Mouse (Mus musculus): ENCODE measurements around the gene Gm14819.
"Not testable (repeated sequence)": the region's sequence is repeated elsewhere in the genome, so short reads cannot be mapped to it uniquely, and the experiment has no call there.

Gm14819 gene

GRCm38 (mm10) chrX:35403883-35404282, at the start of gene Gm14819:
Gene Gm14819 (plus strand): TSS chrX:35404183.
- DNase-seq (ENCODE audit: low spot score): not testable (repeated sequence)

All from adipocyte (in vitro differentiated cells).